Mouse (Mus musculus): Measurements from ENCODE around the gene Mrpl44. TPM values are rescaled to one million over a fixed set of nuclear protein-coding genes. Genes with fewer than 3 reads are reported as not detected.

Mrpl44 gene
- total RNA-seq (2014; rRNA removed): 37.3 and 46.5 TPM in 2 replicates
- polyA plus RNA-seq (2015; fragmentation: Nextera tagmentation; extraction: Ambion mirVana): 33.3 and 34.8 TPM in 2 replicates

- DNase-seq: peak; percentile 98
- Histone ChIP-seq H3K4me3 (ENCODE audit: low read depth, low read length) (peak within 1 kb of the TSS; percentile 96), H3K4me1 (ENCODE audit: insufficient read depth) (0 out of 2 replicates have a peak, but pooled peaks cover 5% of the 10 kb centered on the region), H3K27me3 (ENCODE audit: insufficient read depth, low read length) (no peaks in the 10 kb centered on the region), H3K9me3 (ENCODE audit: low read length) (no peaks in the 10 kb centered on the region), H3K36me3 (ENCODE audit: insufficient read depth) (peaks cover 14% of the 10 kb centered on the region), H3K4me2 (ENCODE audit: low read depth) (peak within 1 kb of the TSS; percentile 64), H3K9ac (peak within 1 kb of the TSS; percentile 95), H3K27ac (ENCODE audit: low read depth, low read length) (peak within 1 kb of the TSS; percentile 95)
- WGBS: under 1% methylated on average over 38 of the region's 38 CpGs
- ATAC-seq: peak; percentile 100
- peak; percentile 56 for TF ChIP-seq CTCF (IDR thresholded peaks at IDR 0.05; ENCODE audit: low read depth)
Measured at GRCm38 (mm10) chr1:79775927-79776458, at the start of gene Mrpl44, which contains the start of gene Wdfy1. Mrpl44 (plus strand) TSS chr1:79776018. Wdfy1 (minus strand) TSS chr1:79776143.

GRCm38 (mm10) chr1:79734794-79735193 is 41.0 kb upstream of the Mrpl44 start:
- H3K4me2 ChIP-seq (ENCODE audit: low read depth): no peak overlapping the region
- no peaks in the 10 kb centered on the region for H3K4me1 ChIP-seq (ENCODE audit: insufficient read depth)
- no peak overlapping the region for H3K9ac ChIP-seq
- DNase-seq (no peak), ATAC-seq (no peak)
- 88% methylated on average over 5 of the region's 5 CpGs for WGBS
- H3K9me3 ChIP-seq (ENCODE audit: low read length): no peaks in the 10 kb centered on the region
- H3K36me3 ChIP-seq (ENCODE audit: insufficient read depth): peaks cover 16% of the 10 kb centered on the region
- peak; percentile 10; the same call in 1 of the 2 replicates for TF ChIP-seq CTCF (IDR thresholded peaks at IDR 0.05; ENCODE audit: low read depth)
- no peak overlapping the region for H3K4me3 ChIP-seq (ENCODE audit: low read depth, low read length)
- H3K27ac ChIP-seq (ENCODE audit: low read depth, low read length): no peak overlapping the region
- H3K27me3 ChIP-seq (ENCODE audit: insufficient read depth, low read length): no peaks in the 10 kb centered on the region

GRCm38 (mm10) chr1:79736408-79736807 is 39.4 kb upstream of the Mrpl44 start:
- WGBS: 89% methylated on average over 3 of the region's 3 CpGs

GRCm38 (mm10) chr1:79739726-79740125 is 36.1 kb upstream of the Mrpl44 start:
- H3K36me3 ChIP-seq (ENCODE audit: insufficient read depth): peaks cover 14% of the 10 kb centered on the region; the same call in 1 of the 2 replicates
- no peak for DNase-seq
- WGBS: 96% methylated on average over 2 of the region's 2 CpGs

More at GRCm38 (mm10) chr1:79736408-79736807, 39.4 kb upstream of the Mrpl44 start:
- H3K4me3 ChIP-seq (ENCODE audit: low read depth, low read length): no peak overlapping the region
- no peak overlapping the region for H3K4me2 ChIP-seq (ENCODE audit: low read depth)
- no peak for ATAC-seq
- no peaks in the 10 kb centered on the region for H3K9me3 ChIP-seq (ENCODE audit: low read length)
- H3K27me3 ChIP-seq (ENCODE audit: insufficient read depth, low read length): no peaks in the 10 kb centered on the region
- no peak overlapping the region for H3K9ac ChIP-seq
- no peak overlapping the region for H3K27ac ChIP-seq (ENCODE audit: low read depth, low read length)
- peaks cover 17% of the 10 kb centered on the region for H3K36me3 ChIP-seq (ENCODE audit: insufficient read depth)
- no peak for TF ChIP-seq CTCF (IDR thresholded peaks at IDR 0.05; ENCODE audit: low read depth)
- DNase-seq: no peak
- H3K4me1 ChIP-seq (ENCODE audit: insufficient read depth): no peaks in the 10 kb centered on the region

GRCm38 (mm10) chr1:79741002-79741401 is 34.8 kb upstream of the Mrpl44 start:
- Histone ChIP-seq H3K36me3 (ENCODE audit: insufficient read depth) (peaks cover 14% of the 10 kb centered on the region; the same call in 1 of the 2 replicates), H3K9ac (no peak overlapping the region), H3K9me3 (ENCODE audit: low read length) (no peaks in the 10 kb centered on the region), H3K4me3 (ENCODE audit: low read depth, low read length) (no peak overlapping the region), H3K4me1 (ENCODE audit: insufficient read depth) (no peaks in the 10 kb centered on the region), H3K27ac (ENCODE audit: low read depth, low read length) (no peak overlapping the region), H3K27me3 (ENCODE audit: insufficient read depth, low read length) (no peaks in the 10 kb centered on the region), H3K4me2 (ENCODE audit: low read depth) (no peak overlapping the region)
- no peak for TF ChIP-seq CTCF (IDR thresholded peaks at IDR 0.05; ENCODE audit: low read depth)
- 79% methylated on average over 4 of the region's 4 CpGs for WGBS
- ATAC-seq: no peak; the same call in 1 of the 2 replicates
- DNase-seq: no peak

More at GRCm38 (mm10) chr1:79739726-79740125, 36.1 kb upstream of the Mrpl44 start:
- Histone ChIP-seq H3K9me3 (ENCODE audit: low read length) (no peaks in the 10 kb centered on the region), H3K9ac (no peak overlapping the region), H3K4me3 (ENCODE audit: low read depth, low read length) (no peak overlapping the region), H3K27ac (ENCODE audit: low read depth, low read length) (no peak overlapping the region), H3K27me3 (ENCODE audit: insufficient read depth, low read length) (no peaks in the 10 kb centered on the region), H3K4me1 (ENCODE audit: insufficient read depth) (no peaks in the 10 kb centered on the region), H3K4me2 (ENCODE audit: low read depth) (no peak overlapping the region)
- no peak for ATAC-seq
- no peak for TF ChIP-seq CTCF (IDR thresholded peaks at IDR 0.05; ENCODE audit: low read depth)

GRCm38 (mm10) chr1:79742949-79743348 is 32.9 kb upstream of the Mrpl44 start:
- ATAC-seq: no peak
- 88% methylated on average over 7 of the region's 7 CpGs for WGBS
- no peak for TF ChIP-seq CTCF (IDR thresholded peaks at IDR 0.05; ENCODE audit: low read depth)

GRCm38 (mm10) chr1:79743385-79743784 is 32.4 kb upstream of the Mrpl44 start:
- Histone ChIP-seq H3K4me2 (ENCODE audit: low read depth) (no peak overlapping the region), H3K9me3 (ENCODE audit: low read length) (no peaks in the 10 kb centered on the region), H3K36me3 (ENCODE audit: insufficient read depth) (peaks cover 8% of the 10 kb centered on the region; the same call in 1 of the 2 replicates), H3K4me3 (ENCODE audit: low read depth, low read length) (no peak overlapping the region), H3K4me1 (ENCODE audit: insufficient read depth) (no peaks in the 10 kb centered on the region), H3K27me3 (ENCODE audit: insufficient read depth, low read length) (no peaks in the 10 kb centered on the region), H3K9ac (no peak overlapping the region), H3K27ac (ENCODE audit: low read depth, low read length) (no peak overlapping the region)
- DNase-seq (no peak), ATAC-seq (no peak)
- TF ChIP-seq CTCF (IDR thresholded peaks at IDR 0.05; ENCODE audit: low read depth): no peak
- 91% methylated on average over 1 of the region's 1 CpGs for WGBS

More at GRCm38 (mm10) chr1:79742949-79743348, 32.9 kb upstream of the Mrpl44 start:
- no peak overlapping the region for H3K9ac ChIP-seq
- no peaks in the 10 kb centered on the region for H3K9me3 ChIP-seq (ENCODE audit: low read length)
- no peak overlapping the region for H3K4me2 ChIP-seq (ENCODE audit: low read depth)
- H3K36me3 ChIP-seq (ENCODE audit: insufficient read depth): peaks cover 13% of the 10 kb centered on the region; the same call in 1 of the 2 replicates
- no peak for DNase-seq
- H3K27me3 ChIP-seq (ENCODE audit: insufficient read depth, low read length): no peaks in the 10 kb centered on the region
- H3K27ac ChIP-seq (ENCODE audit: low read depth, low read length): no peak overlapping the region
- H3K4me1 ChIP-seq (ENCODE audit: insufficient read depth): no peaks in the 10 kb centered on the region
- no peak overlapping the region for H3K4me3 ChIP-seq (ENCODE audit: low read depth, low read length)

All from forebrain, postnatal 0 days (tissue).